Mouse (Mus musculus): ENCODE measurements around the gene Ddah1. TPM values are rescaled to one million over a fixed set of nuclear protein-coding genes. Genes with fewer than 3 reads are reported as not detected.
A peak's percentile ranks its signal among the peaks of the same experiment; 100 is the strongest.

Gene Ddah1
- polyA plus RNA-seq, 1 experiment from 2014 or later: 53.5 TPM

GRCm38 (mm10) chr3:145743476-145744027, 14.9 kb upstream of the Ddah1 start:
- Histone ChIP-seq H3K4me3 (replicated peaks) (no peak overlapping the region), H3K9ac (no peak overlapping the region), H3K4me1 (replicated peaks) (0 out of 2 replicates have a peak, but pooled peaks cover 4% of the 10 kb centered on the region), H3K4me2 (replicated peaks) (no peak overlapping the region), H3K27me3 (replicated peaks) (no peaks in the 10 kb centered on the region), H3K36me3 (no peaks in the 10 kb centered on the region), H3K9me3 (no peaks in the 10 kb centered on the region), H3K27ac (no peak overlapping the region)
- ATAC-seq: no peak
- 83% methylated on average over 9 of the region's 9 CpGs for WGBS

GRCm38 (mm10) chr3:145748626-145749025, 9.8 kb upstream of the Ddah1 start:
- Histone ChIP-seq H3K27ac (no peak overlapping the region), H3K4me2 (replicated peaks) (no peak overlapping the region), H3K36me3 (no peaks in the 10 kb centered on the region), H3K27me3 (replicated peaks) (no peaks in the 10 kb centered on the region), H3K4me1 (replicated peaks) (no peaks in the 10 kb centered on the region), H3K4me3 (replicated peaks) (no peak overlapping the region), H3K9me3 (no peaks in the 10 kb centered on the region), H3K9ac (no peak overlapping the region)
- ATAC-seq: peak; percentile 47; the same call in 1 of the 2 replicates
- WGBS: 55% methylated on average over 1 of the region's 1 CpGs

DNA sequence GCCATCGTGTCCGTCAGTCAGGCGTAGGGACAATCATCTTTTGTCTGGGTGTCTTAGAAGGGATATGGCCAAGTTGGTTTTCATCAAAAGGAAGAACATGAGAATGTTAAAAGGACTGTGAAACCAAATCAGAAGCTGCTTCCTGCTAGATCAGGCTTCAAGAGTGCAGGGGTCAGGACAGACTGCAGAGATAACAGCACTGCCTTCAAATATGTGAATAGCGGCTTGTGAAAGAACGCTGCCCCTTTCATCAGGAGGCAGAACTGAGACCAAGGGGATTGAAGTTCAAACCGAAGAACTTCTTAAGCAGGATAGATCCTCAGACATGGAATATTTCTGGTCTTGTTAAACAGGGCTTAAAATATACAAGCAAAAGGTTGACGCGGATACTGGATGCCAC, 2.0 kb upstream of the Ddah1 start:
- Histone ChIP-seq H3K27ac (no peak overlapping the region), H3K4me3 (replicated peaks) (no peak overlapping the region), H3K4me2 (replicated peaks) (no peak overlapping the region), H3K9me3 (no peaks in the 10 kb centered on the region), H3K36me3 (no peaks in the 10 kb centered on the region), H3K4me1 (replicated peaks) (peaks cover 8% of the 10 kb centered on the region; the same call in 1 of the 2 replicates), H3K27me3 (replicated peaks) (no peaks in the 10 kb centered on the region), H3K9ac (no peak overlapping the region)
- WGBS: 78% methylated on average over 8 of the region's 8 CpGs
- no peak for ATAC-seq

GRCm38 (mm10) chr3:145757177-145757576, 1.3 kb upstream of the Ddah1 start:
- H3K27me3 ChIP-seq (replicated peaks): no peaks in the 10 kb centered on the region
- 53% methylated on average over 8 of the region's 8 CpGs for WGBS
- H3K36me3 ChIP-seq: no peaks in the 10 kb centered on the region
- H3K4me1 ChIP-seq (replicated peaks): peaks cover 8% of the 10 kb centered on the region; the same call in 1 of the 2 replicates
- H3K27ac ChIP-seq: no peak overlapping the region
- no peaks in the 10 kb centered on the region for H3K9me3 ChIP-seq
- no peak for ATAC-seq
- H3K9ac ChIP-seq: no peak overlapping the region
- H3K4me3 ChIP-seq (replicated peaks): no peak overlapping the region
- no peak overlapping the region for H3K4me2 ChIP-seq (replicated peaks)

GRCm38 (mm10) chr3:145757844-145758243, 631 bp upstream of the Ddah1 start:
- H3K27me3 ChIP-seq (replicated peaks): no peaks in the 10 kb centered on the region
- no peak overlapping the region for H3K9ac ChIP-seq
- H3K4me3 ChIP-seq (replicated peaks): no peak overlapping the region
- no peak overlapping the region for H3K27ac ChIP-seq
- no peaks in the 10 kb centered on the region for H3K9me3 ChIP-seq
- ATAC-seq: no peak
- no peaks in the 10 kb centered on the region for H3K36me3 ChIP-seq
- H3K4me1 ChIP-seq (replicated peaks): peaks cover 8% of the 10 kb centered on the region; the same call in 1 of the 2 replicates
- WGBS: 37% methylated on average over 4 of the region's 4 CpGs
- H3K4me2 ChIP-seq (replicated peaks): peak overlapping the region; percentile 100

DNA sequence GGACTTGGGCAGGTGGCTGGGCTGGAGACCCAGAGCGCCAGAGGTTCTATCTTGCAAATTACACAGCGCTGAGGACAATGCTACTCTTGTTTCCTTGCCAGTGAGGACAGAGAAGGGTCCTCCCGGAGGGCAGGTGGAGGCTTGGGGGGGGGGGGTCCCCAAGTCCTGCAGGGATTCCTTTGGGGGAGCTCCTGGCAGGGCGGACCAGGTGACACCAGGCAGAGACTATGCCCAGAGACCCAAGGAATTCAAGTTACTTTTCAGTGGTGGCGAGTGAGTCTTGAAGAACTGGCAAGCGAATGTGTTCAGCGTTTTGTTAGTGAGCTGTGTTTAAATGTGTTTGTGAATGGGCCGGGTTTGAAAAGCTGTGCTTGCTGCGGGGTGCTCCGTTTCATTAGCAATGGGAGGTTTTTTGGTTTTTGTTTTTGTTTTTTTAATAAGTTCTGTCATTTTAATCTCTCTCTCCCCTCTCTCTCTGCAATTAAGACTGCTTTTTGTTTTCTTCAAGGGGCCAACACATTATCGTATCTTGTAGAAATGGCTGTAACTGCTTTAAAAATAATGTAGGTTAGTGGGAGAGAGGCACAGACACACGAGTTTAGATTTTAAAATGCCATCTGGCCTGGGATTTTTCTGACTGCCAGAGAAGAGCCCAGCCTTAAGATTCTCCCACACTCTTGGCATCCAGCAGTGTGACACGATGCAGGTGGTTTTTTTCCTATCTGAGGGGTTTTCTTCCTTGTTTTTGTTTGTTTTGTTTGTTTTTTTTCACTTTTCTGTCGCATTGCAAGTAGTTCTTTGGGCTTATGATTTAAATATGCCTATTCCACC, 1.1 kb downstream of the Ddah1 start:
- Histone ChIP-seq H3K36me3 (no peaks in the 10 kb centered on the region), H3K4me1 (replicated peaks) (peaks cover 15% of the 10 kb centered on the region; the same call in 1 of the 2 replicates), H3K9ac (peak overlapping the region; percentile 75), H3K27ac (peak overlapping the region; percentile 72; the same call in 1 of the 2 replicates), H3K4me3 (replicated peaks) (peak overlapping the region; percentile 69), H3K27me3 (replicated peaks) (no peaks in the 10 kb centered on the region), H3K9me3 (no peaks in the 10 kb centered on the region), H3K4me2 (replicated peaks) (peak overlapping the region; percentile 100)
- WGBS: 26% methylated on average over 14 of the region's 14 CpGs
- no peak; the same call in 1 of the 2 replicates for ATAC-seq

- no peak overlapping the region for H3K27ac ChIP-seq
- no peak for ATAC-seq
- no peaks in the 10 kb centered on the region for H3K9me3 ChIP-seq
- 91% methylated on average over 3 of the region's 3 CpGs for WGBS
- no peak overlapping the region for H3K4me3 ChIP-seq (replicated peaks)
- no peaks in the 10 kb centered on the region for H3K36me3 ChIP-seq
- H3K27me3 ChIP-seq (replicated peaks): no peaks in the 10 kb centered on the region
- no peak overlapping the region for H3K4me2 ChIP-seq (replicated peaks)
- peaks cover 15% of the 10 kb centered on the region; the same call in 1 of the 2 replicates for H3K4me1 ChIP-seq (replicated peaks)
- no peak overlapping the region for H3K9ac ChIP-seq
Observed at GRCm38 (mm10) chr3:145760547-145760946, 2.1 kb downstream of the Ddah1 start.

- no peak for ATAC-seq
- WGBS: 76% methylated on average over 3 of the region's 3 CpGs
- H3K27ac ChIP-seq: no peak overlapping the region
Observed at GRCm38 (mm10) chr3:145761501-145762170, 3.2 kb downstream of the Ddah1 start.

GRCm38 (mm10) chr3:145762957-145763641, 4.6 kb downstream of the Ddah1 start:
- H3K9ac ChIP-seq: no peak overlapping the region
- no peaks in the 10 kb centered on the region for H3K9me3 ChIP-seq
- peak; percentile 65 for ATAC-seq
- no peaks in the 10 kb centered on the region for H3K36me3 ChIP-seq
- H3K27me3 ChIP-seq (replicated peaks): no peaks in the 10 kb centered on the region
- H3K27ac ChIP-seq: peak overlapping the region; percentile 7; the same call in 1 of the 2 replicates
- no peak overlapping the region for H3K4me3 ChIP-seq (replicated peaks)
- H3K4me2 ChIP-seq (replicated peaks): no peak overlapping the region
- 52% methylated on average over 4 of the region's 4 CpGs for WGBS
- peaks cover 14% of the 10 kb centered on the region; the same call in 1 of the 2 replicates for H3K4me1 ChIP-seq (replicated peaks)

More at GRCm38 (mm10) chr3:145761501-145762170, 3.2 kb downstream of the Ddah1 start:
- Histone ChIP-seq H3K4me3 (replicated peaks) (no peak overlapping the region), H3K4me2 (replicated peaks) (no peak overlapping the region), H3K36me3 (no peaks in the 10 kb centered on the region), H3K4me1 (replicated peaks) (peaks cover 15% of the 10 kb centered on the region; the same call in 1 of the 2 replicates), H3K9ac (no peak overlapping the region), H3K27me3 (replicated peaks) (no peaks in the 10 kb centered on the region), H3K9me3 (no peaks in the 10 kb centered on the region)

- ATAC-seq: peak; percentile 32
- no peak overlapping the region for H3K9ac ChIP-seq
- no peak overlapping the region for H3K4me2 ChIP-seq (replicated peaks)
- H3K36me3 ChIP-seq: no peaks in the 10 kb centered on the region
- peaks cover 12% of the 10 kb centered on the region; the same call in 1 of the 2 replicates for H3K4me1 ChIP-seq (replicated peaks)
- H3K27me3 ChIP-seq (replicated peaks): no peaks in the 10 kb centered on the region
- 76% methylated on average over 3 of the region's 3 CpGs for WGBS
- no peak overlapping the region for H3K4me3 ChIP-seq (replicated peaks)
- no peaks in the 10 kb centered on the region for H3K9me3 ChIP-seq
- H3K27ac ChIP-seq: peak overlapping the region; percentile 7; the same call in 1 of the 2 replicates
Observed at GRCm38 (mm10) chr3:145763642-145763972, 5.1 kb downstream of the Ddah1 start.

- no peaks in the 10 kb centered on the region for H3K27me3 ChIP-seq (replicated peaks)
- H3K27ac ChIP-seq: no peak overlapping the region
- H3K4me3 ChIP-seq (replicated peaks): no peak overlapping the region
- no peak overlapping the region for H3K9ac ChIP-seq
- ATAC-seq: no peak
- peaks cover 7% of the 10 kb centered on the region; the same call in 1 of the 2 replicates for H3K4me1 ChIP-seq (replicated peaks)
- WGBS: 84% methylated on average over 2 of the region's 2 CpGs
- no peak overlapping the region for H3K4me2 ChIP-seq (replicated peaks)
- H3K36me3 ChIP-seq: no peaks in the 10 kb centered on the region
- no peaks in the 10 kb centered on the region for H3K9me3 ChIP-seq
Observed at GRCm38 (mm10) chr3:145764416-145764815, 5.9 kb downstream of the Ddah1 start.

DNA sequence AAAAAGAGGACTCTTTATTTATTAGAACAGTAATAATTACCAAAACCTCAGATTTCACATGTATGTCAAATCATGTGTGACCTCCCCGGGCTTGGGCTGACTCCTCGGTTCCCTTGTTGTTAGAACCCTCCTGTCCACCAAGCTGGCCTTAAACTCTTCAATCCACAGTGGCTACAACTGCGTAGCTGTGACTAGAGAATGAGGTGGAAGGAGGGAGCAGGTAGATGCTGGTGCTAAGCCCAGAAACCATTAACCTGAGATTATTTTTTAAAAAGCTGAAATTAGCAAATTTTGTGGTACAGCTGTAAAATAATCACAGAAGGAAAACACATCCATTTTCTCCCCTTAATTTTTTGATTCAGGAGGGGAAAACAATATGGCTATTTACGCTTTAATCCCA, 10.0 kb downstream of the Ddah1 start:
- H3K9me3 ChIP-seq: no peaks in the 10 kb centered on the region
- 96% methylated on average over 4 of the region's 4 CpGs for WGBS
- no peaks in the 10 kb centered on the region for H3K36me3 ChIP-seq
- no peak for ATAC-seq
- H3K4me2 ChIP-seq (replicated peaks): no peak overlapping the region
- no peak overlapping the region for H3K9ac ChIP-seq
- 0 out of 2 replicates have a peak, but pooled peaks cover 3% of the 10 kb centered on the region for H3K4me1 ChIP-seq (replicated peaks)
- no peak overlapping the region for H3K4me3 ChIP-seq (replicated peaks)
- H3K27ac ChIP-seq: no peak overlapping the region
- no peaks in the 10 kb centered on the region for H3K27me3 ChIP-seq (replicated peaks)

All from intestine, embryonic 15.5 days (tissue).